Mouse (Mus musculus) layer of hippocampus, postnatal 25 days (tissue): ENCODE data around the gene Lats1. TPM values are rescaled to one million over a fixed set of nuclear protein-coding genes. Genes with fewer than 3 reads are reported as not detected.

Source experiments
- DNase-seq, 2 experiments: peaks; one replicate each; pipeline ENCODE4 v3.0.0; 2022; ENCODE audit warnings: mixed read lengths in 2 of 2, low spot score in 1 of 2; ENCODE audit errors: extremely low spot score in 1 of 2
- total RNA-seq, 2 experiments: library from RNA; stranded (reverse); gene quantifications; 2 replicates each; pipeline ENCODE4 v1.2.3; 2021

Lats1 gene
- 10 to 100 TPM; 34.6 to 40.2 TPM for total RNA-seq

GRCm38 (mm10) chr10:7680731-7681301, at the start of gene Lats1, which contains the start of gene Pcmt1:
TSS of gene Lats1 (plus strand) at chr10:7681214.
TSS of gene Pcmt1 (minus strand) at chr10:7681136.
- peak; percentile 81 to 94 for DNase-seq

GRCm38 (mm10) chr10:7640366-7640765, 40.6 kb upstream of the Lats1 start:
- DNase-seq = no peak

- no peak for DNase-seq
Observed at GRCm38 (mm10) chr10:7645911-7646310, 35.1 kb upstream of the Lats1 start.

- no peak for DNase-seq
Observed at GRCm38 (mm10) chr10:7649059-7649458, 32.0 kb upstream of the Lats1 start.

- DNase-seq = no peak
Observed at GRCm38 (mm10) chr10:7651057-7651456, 30.0 kb upstream of the Lats1 start.

GRCm38 (mm10) chr10:7662471-7663141, 18.4 kb upstream of the Lats1 start:
- DNase-seq = no peak

GRCm38 (mm10) chr10:7663159-7664026, 17.6 kb upstream of the Lats1 start:
- DNase-seq = peak; percentile 85 to 94

GRCm38 (mm10) chr10:7664027-7664526, 16.9 kb upstream of the Lats1 start:
- DNase-seq = no peak

GRCm38 (mm10) chr10:7664889-7665288, 16.1 kb upstream of the Lats1 start:
- DNase-seq = no peak

- peak; percentile 58 to 79 for DNase-seq
Observed at GRCm38 (mm10) chr10:7667342-7667802, 13.6 kb upstream of the Lats1 start, which contains the start of gene Nup43. TSS of gene Nup43 (plus strand) at chr10:7667503.

GRCm38 (mm10) chr10:7673673-7674072, 7.3 kb upstream of the Lats1 start:
- DNase-seq = no peak

GRCm38 (mm10) chr10:7681343-7682025, 470 bp downstream of the Lats1 start:
- DNase-seq = peak; percentile 35 to 46

GRCm38 (mm10) chr10:7682249-7682648, 1.2 kb downstream of the Lats1 start:
- no peak for DNase-seq

- DNase-seq = no peak
Observed at GRCm38 (mm10) chr10:7686902-7687301, 5.9 kb downstream of the Lats1 start.

- no peak for DNase-seq
Observed at GRCm38 (mm10) chr10:7695286-7695685, 14.3 kb downstream of the Lats1 start.

GRCm38 (mm10) chr10:7700120-7700519, 19.1 kb downstream of the Lats1 start:
- no peak for DNase-seq

- no peak for DNase-seq
Observed at GRCm38 (mm10) chr10:7702586-7702985, 21.6 kb downstream of the Lats1 start.

- DNase-seq = no peak
Observed at GRCm38 (mm10) chr10:7710121-7710520, 29.1 kb downstream of the Lats1 start.

GRCm38 (mm10) chr10:7712506-7712905, 31.5 kb downstream of the Lats1 start:
- DNase-seq = no peak

GRCm38 (mm10) chr10:7715056-7715455, 34.0 kb downstream of the Lats1 start:
- no peak for DNase-seq
